Mouse (Mus musculus): ENCODE data around the gene Rpl22l1. TPM values are rescaled to one million over a fixed set of nuclear protein-coding genes. Genes with fewer than 3 reads are reported as not detected.

The Rpl22l1 gene
- polyA plus RNA-seq, 1 experiment: 41.7 TPM

- TF ChIP-seq POLR2A (IDR thresholded peaks at IDR 0.05; ENCODE audit: control insufficient read depth, low read depth, low read length): no peak
- TF ChIP-seq CTCF (IDR thresholded peaks at IDR 0.05; ENCODE audit: control insufficient read depth, insufficient read depth, insufficient replicate concordance, low read depth, low read length): no peak
- Histone ChIP-seq H3K4me1 (ENCODE audit: control insufficient read depth, insufficient read depth, low read length) (no peaks in the 10 kb centered on the region), H3K4me3 (ENCODE audit: control insufficient read depth, low read depth, low read length) (no peak overlapping the region), H3K36me3 (ENCODE audit: control insufficient read depth, insufficient read depth, low read length) (no peaks in the 10 kb centered on the region; the same call in 1 of the 2 replicates), H3K27ac (ENCODE audit: control insufficient read depth, insufficient read depth, low read depth, low read length) (no peak overlapping the region), H3K27me3 (ENCODE audit: control insufficient read depth, insufficient read depth, low read length) (no peaks in the 10 kb centered on the region)
Measured at GRCm38 (mm10) chr3:28794835-28795234, 10.4 kb upstream of the Rpl22l1 start.

- no peaks in the 10 kb centered on the region for H3K36me3 ChIP-seq (ENCODE audit: control insufficient read depth, insufficient read depth, low read length)
- H3K4me3 ChIP-seq (ENCODE audit: control insufficient read depth, low read depth, low read length): no peak overlapping the region
- H3K27me3 ChIP-seq (ENCODE audit: control insufficient read depth, insufficient read depth, low read length): no peaks in the 10 kb centered on the region
- no peaks in the 10 kb centered on the region; the same call in 1 of the 2 replicates for H3K4me1 ChIP-seq (ENCODE audit: control insufficient read depth, insufficient read depth, low read length)
- TF ChIP-seq POLR2A (IDR thresholded peaks at IDR 0.05; ENCODE audit: control insufficient read depth, low read depth, low read length): no peak
- no peak for TF ChIP-seq CTCF (IDR thresholded peaks at IDR 0.05; ENCODE audit: control insufficient read depth, insufficient read depth, insufficient replicate concordance, low read depth, low read length)
- no peak overlapping the region for H3K27ac ChIP-seq (ENCODE audit: control insufficient read depth, insufficient read depth, low read depth, low read length)
Measured at GRCm38 (mm10) chr3:28808039-28808643, 2.9 kb downstream of the Rpl22l1 start.

DNA sequence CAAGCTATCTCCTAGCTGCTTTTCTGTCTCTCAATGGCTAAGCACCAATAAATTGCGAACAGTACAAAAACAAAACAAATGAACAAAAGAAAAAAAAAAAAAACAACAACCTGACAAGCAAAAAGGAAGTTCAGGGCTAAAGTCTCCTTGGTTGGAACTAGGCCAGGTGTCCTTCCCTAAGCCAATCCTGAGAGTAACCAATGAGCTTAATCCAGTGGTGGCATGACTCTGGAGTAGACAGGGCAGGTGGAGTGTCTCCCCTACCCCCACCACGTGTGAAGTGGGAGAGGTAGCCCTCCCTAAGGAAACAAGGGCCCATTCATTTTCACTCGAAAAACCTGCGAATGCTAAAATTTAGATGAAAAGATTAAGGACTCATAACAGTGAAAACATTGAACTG, 6.2 kb downstream of the Rpl22l1 start:
- Histone ChIP-seq H3K27me3 (ENCODE audit: control insufficient read depth, insufficient read depth, low read length) (no peaks in the 10 kb centered on the region), H3K27ac (ENCODE audit: control insufficient read depth, insufficient read depth, low read depth, low read length) (no peak overlapping the region), H3K4me3 (ENCODE audit: control insufficient read depth, low read depth, low read length) (no peak overlapping the region), H3K36me3 (ENCODE audit: control insufficient read depth, insufficient read depth, low read length) (no peaks in the 10 kb centered on the region), H3K4me1 (ENCODE audit: control insufficient read depth, insufficient read depth, low read length) (no peaks in the 10 kb centered on the region)
- TF ChIP-seq CTCF (IDR thresholded peaks at IDR 0.05; ENCODE audit: control insufficient read depth, insufficient read depth, insufficient replicate concordance, low read depth, low read length): no peak
- no peak for TF ChIP-seq POLR2A (IDR thresholded peaks at IDR 0.05; ENCODE audit: control insufficient read depth, low read depth, low read length)

GRCm38 (mm10) chr3:28814361-28814760, 9.1 kb downstream of the Rpl22l1 start:
- Histone ChIP-seq H3K27ac (ENCODE audit: control insufficient read depth, insufficient read depth, low read depth, low read length) (no peak overlapping the region), H3K36me3 (ENCODE audit: control insufficient read depth, insufficient read depth, low read length) (no peaks in the 10 kb centered on the region), H3K4me3 (ENCODE audit: control insufficient read depth, low read depth, low read length) (no peak overlapping the region), H3K27me3 (ENCODE audit: control insufficient read depth, insufficient read depth, low read length) (no peaks in the 10 kb centered on the region), H3K4me1 (ENCODE audit: control insufficient read depth, insufficient read depth, low read length) (no peaks in the 10 kb centered on the region)
- TF ChIP-seq POLR2A (IDR thresholded peaks at IDR 0.05; ENCODE audit: control insufficient read depth, low read depth, low read length): no peak
- no peak for TF ChIP-seq CTCF (IDR thresholded peaks at IDR 0.05; ENCODE audit: control insufficient read depth, insufficient read depth, insufficient replicate concordance, low read depth, low read length)

GRCm38 (mm10) chr3:28816010-28816540, 10.8 kb downstream of the Rpl22l1 start:
- no peak overlapping the region for H3K4me3 ChIP-seq (ENCODE audit: control insufficient read depth, low read depth, low read length)
- no peaks in the 10 kb centered on the region for H3K27me3 ChIP-seq (ENCODE audit: control insufficient read depth, insufficient read depth, low read length)
- no peak overlapping the region for H3K27ac ChIP-seq (ENCODE audit: control insufficient read depth, insufficient read depth, low read depth, low read length)
- no peaks in the 10 kb centered on the region for H3K4me1 ChIP-seq (ENCODE audit: control insufficient read depth, insufficient read depth, low read length)
- no peaks in the 10 kb centered on the region for H3K36me3 ChIP-seq (ENCODE audit: control insufficient read depth, insufficient read depth, low read length)
- TF ChIP-seq CTCF (IDR thresholded peaks at IDR 0.05; ENCODE audit: control insufficient read depth, insufficient read depth, insufficient replicate concordance, low read depth, low read length): no peak
- TF ChIP-seq POLR2A (IDR thresholded peaks at IDR 0.05; ENCODE audit: control insufficient read depth, low read depth, low read length): no peak

DNA sequence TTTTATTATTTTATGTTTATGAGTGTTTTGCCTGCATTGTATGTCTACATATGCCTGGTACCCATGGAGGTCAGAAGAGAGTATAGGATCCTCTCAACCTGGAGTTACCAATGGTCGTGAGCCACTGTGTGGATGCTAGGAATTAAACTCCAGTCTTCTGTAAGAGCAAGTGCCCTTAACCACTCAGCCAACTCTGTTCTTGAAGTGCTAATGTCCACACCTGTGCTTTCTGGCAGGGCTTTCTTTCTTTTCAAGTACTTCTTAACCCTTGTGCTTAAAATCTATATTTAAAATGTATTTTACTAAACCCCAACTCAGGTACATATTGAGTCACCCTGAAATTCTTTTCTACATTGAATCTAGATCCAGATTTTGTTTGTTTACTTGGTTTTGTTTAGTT, 21.0 kb downstream of the Rpl22l1 start:
- H3K36me3 ChIP-seq (ENCODE audit: control insufficient read depth, insufficient read depth, low read length): no peaks in the 10 kb centered on the region
- no peak overlapping the region for H3K4me3 ChIP-seq (ENCODE audit: control insufficient read depth, low read depth, low read length)
- TF ChIP-seq CTCF (IDR thresholded peaks at IDR 0.05; ENCODE audit: control insufficient read depth, insufficient read depth, insufficient replicate concordance, low read depth, low read length): no peak
- TF ChIP-seq POLR2A (IDR thresholded peaks at IDR 0.05; ENCODE audit: control insufficient read depth, low read depth, low read length): no peak
- no peaks in the 10 kb centered on the region for H3K4me1 ChIP-seq (ENCODE audit: control insufficient read depth, insufficient read depth, low read length)
- H3K27me3 ChIP-seq (ENCODE audit: control insufficient read depth, insufficient read depth, low read length): no peaks in the 10 kb centered on the region
- no peak overlapping the region for H3K27ac ChIP-seq (ENCODE audit: control insufficient read depth, insufficient read depth, low read depth, low read length)

GRCm38 (mm10) chr3:28827605-28828004, 22.4 kb downstream of the Rpl22l1 start:
- Histone ChIP-seq H3K27me3 (ENCODE audit: control insufficient read depth, insufficient read depth, low read length) (no peaks in the 10 kb centered on the region), H3K4me1 (ENCODE audit: control insufficient read depth, insufficient read depth, low read length) (no peaks in the 10 kb centered on the region), H3K27ac (ENCODE audit: control insufficient read depth, insufficient read depth, low read depth, low read length) (no peak overlapping the region), H3K4me3 (ENCODE audit: control insufficient read depth, low read depth, low read length) (no peak overlapping the region), H3K36me3 (ENCODE audit: control insufficient read depth, insufficient read depth, low read length) (no peaks in the 10 kb centered on the region)
- no peak for TF ChIP-seq CTCF (IDR thresholded peaks at IDR 0.05; ENCODE audit: control insufficient read depth, insufficient read depth, insufficient replicate concordance, low read depth, low read length)

All from testis, adult 2 months (tissue).